Mouse (Mus musculus) ES-Bruce4 (cell line): ENCODE data around the gene Cavin2. TPM values are rescaled to one million over a fixed set of nuclear protein-coding genes. Genes with fewer than 3 reads are reported as not detected.

ENCODE experiments used
- H3K27ac ChIP-seq: 2 replicates; pipeline ENCODE4 v1.5.1; 2012; ENCODE audit warnings: low read length, inconsistent platforms; ENCODE audit not compliant: insufficient read depth
- H3K27me3 ChIP-seq: 2 replicates; pipeline ENCODE4 v1.6.1; 2012; ENCODE audit warnings: mild to moderate bottlenecking, low read length, inconsistent platforms; ENCODE audit not compliant: control insufficient read depth, poor library complexity, insufficient read depth, severe bottlenecking
- H3K36me3 ChIP-seq: 2 replicates; pipeline ENCODE4 v1.6.1; 2012; ENCODE audit warnings: inconsistent platforms, mild to moderate bottlenecking, low read length, moderate library complexity; ENCODE audit not compliant: control insufficient read depth, poor library complexity, insufficient read depth, severe bottlenecking
- H3K4me1 ChIP-seq: one replicate; pipeline ENCODE4 v1.8.1; 2011; ENCODE audit warnings: low read length; ENCODE audit not compliant: control insufficient read depth, insufficient read depth
- H3K4me3 ChIP-seq: 2 replicates; pipeline ENCODE4 v1.5.1; 2011; ENCODE audit warnings: low read depth, mild to moderate bottlenecking, low read length
- H3K9ac ChIP-seq: 2 replicates; pipeline ENCODE4 v1.6.1; 2012; ENCODE audit warnings: low read depth, mild to moderate bottlenecking, inconsistent platforms; ENCODE audit not compliant: poor library complexity, severe bottlenecking
- H3K9me3 ChIP-seq: replicated peaks from 2 replicates; pipeline ENCODE4 v1.6.1; 2012; ENCODE audit warnings: mild to moderate bottlenecking, low read length, inconsistent platforms; ENCODE audit not compliant: control insufficient read depth, poor library complexity, insufficient read depth, severe bottlenecking
- CTCF ChIP-seq: IDR thresholded peaks from one replicate; pipeline ENCODE4 v1.8.1; 2011; ENCODE audit warnings: low read depth, low read length
- EP300 ChIP-seq: IDR thresholded peaks from 2 replicates; pipeline ENCODE4 v1.6.1; 2011; ENCODE audit warnings: low read depth, low read length; ENCODE audit not compliant: insufficient read depth
- POLR2A ChIP-seq: IDR thresholded peaks from one replicate; pipeline ENCODE4 v1.8.1; 2011; ENCODE audit warnings: low read length; ENCODE audit not compliant: insufficient read depth
- polyA plus RNA-seq: library from polyadenylated mRNA; stranded (reverse); fragments of >200 nt; gene quantifications from 2 replicates; pipeline ENCODE4 v1.2.4, GENCODE M21; 2011; ENCODE audit warnings: low read depth; ENCODE audit not compliant: missing spikeins, insufficient read depth, insufficient read length

Cavin2 gene
- polyA plus RNA-seq, 1 experiment: 0.33 TPM

DNA sequence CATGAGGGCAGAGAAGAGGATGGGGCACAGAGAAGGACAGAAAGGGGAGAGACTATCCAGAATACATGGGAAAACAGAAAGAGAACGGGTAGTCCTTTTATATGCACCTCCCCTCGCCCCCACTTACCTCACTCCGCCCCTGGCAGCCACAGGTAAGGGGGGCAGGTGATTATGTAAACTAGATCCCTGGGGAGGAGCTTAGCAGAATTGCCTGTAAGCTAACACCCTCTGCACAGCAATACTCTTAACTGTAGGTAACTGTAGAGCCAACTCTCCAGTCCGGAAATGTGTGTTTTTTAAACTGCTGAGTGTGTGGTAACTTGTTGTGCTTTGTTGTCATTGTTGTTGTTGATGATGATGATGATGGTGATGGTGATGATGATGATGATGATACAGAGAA is 17.1 kb upstream of the Cavin2 start:
- H3K27ac ChIP-seq: no peak overlapping the region
- TF ChIP-seq CTCF (no peak), POLR2A (no peak), EP300 (no peak)
- no peak overlapping the region for H3K9ac ChIP-seq
- peaks cover 2% of the 10 kb centered on the region for H3K4me1 ChIP-seq
- H3K36me3 ChIP-seq: no peaks in the 10 kb centered on the region
- H3K4me3 ChIP-seq: no peak overlapping the region
- H3K9me3 ChIP-seq: no peaks in the 10 kb centered on the region
- no peaks in the 10 kb centered on the region; the same call in 1 of the 2 replicates for H3K27me3 ChIP-seq

DNA sequence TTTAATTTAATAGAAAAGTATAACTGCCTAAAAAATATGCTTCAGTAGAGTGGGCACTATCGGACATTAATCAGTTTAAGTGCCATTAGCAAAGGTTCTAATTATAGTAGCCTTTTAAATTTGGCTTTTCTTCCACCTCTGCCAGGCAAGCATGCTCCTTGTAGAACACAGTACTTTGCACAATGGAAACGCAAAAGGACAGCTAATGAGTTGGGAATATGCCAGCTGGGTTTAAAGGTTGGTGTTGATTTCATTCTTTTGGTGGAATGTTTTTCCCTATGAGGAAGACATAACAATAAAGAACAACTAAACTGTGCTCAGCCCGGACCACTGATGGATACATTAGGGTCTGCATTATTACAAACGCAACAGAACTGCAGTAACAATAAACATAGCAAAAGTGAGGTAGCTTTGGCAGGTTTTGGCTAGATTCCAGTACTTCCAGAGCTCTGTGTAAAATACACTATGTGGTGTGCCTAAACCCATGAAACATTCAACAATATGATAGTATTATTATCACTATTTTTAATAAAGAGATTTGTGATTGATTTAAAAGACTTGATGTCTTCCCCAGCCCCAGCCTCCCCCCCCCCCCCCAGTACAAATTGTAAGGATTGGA is 16.2 kb upstream of the Cavin2 start:
- no peaks in the 10 kb centered on the region; the same call in 1 of the 2 replicates for H3K27me3 ChIP-seq
- H3K36me3 ChIP-seq: no peaks in the 10 kb centered on the region
- no peak overlapping the region for H3K9ac ChIP-seq
- TF ChIP-seq EP300 (no peak), POLR2A (no peak), CTCF (no peak)
- H3K4me3 ChIP-seq: no peak overlapping the region
- H3K4me1 ChIP-seq: peaks cover 2% of the 10 kb centered on the region
- no peaks in the 10 kb centered on the region for H3K9me3 ChIP-seq
- no peak overlapping the region for H3K27ac ChIP-seq

DNA sequence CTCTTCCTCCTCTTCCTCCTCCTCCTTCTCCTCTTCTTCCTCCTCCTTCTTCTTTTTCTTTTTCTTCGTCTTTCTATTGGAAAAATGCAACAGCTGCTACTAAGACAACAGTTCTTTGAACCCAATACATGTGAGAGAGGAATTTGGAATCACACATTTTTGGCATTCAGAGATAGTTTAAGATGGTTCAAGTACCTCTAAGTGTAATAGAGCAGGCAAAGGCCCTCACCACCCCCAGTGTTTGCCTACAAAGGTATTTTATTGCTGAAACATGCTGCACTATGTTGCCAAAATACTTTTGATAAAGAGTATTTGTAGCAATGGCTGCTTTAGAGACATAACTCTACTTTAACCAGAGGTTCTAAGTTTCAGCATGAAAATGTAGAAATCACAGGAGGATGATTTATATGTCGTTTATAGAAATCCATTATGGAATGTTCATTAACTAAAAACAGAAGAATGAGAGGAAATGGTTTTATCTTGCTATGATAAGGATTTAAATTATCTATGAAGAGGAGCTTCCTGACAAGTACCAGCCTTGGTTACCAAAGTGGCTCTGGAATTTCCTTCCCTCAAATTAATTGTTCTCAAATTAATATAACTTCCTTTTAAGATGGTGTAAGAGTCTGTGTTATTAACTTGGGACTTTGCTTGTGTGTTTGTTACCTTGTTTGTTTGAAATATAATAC is 10.9 kb upstream of the Cavin2 start:
- no peaks in the 10 kb centered on the region for H3K9me3 ChIP-seq
- no peak overlapping the region for H3K9ac ChIP-seq
- no peak overlapping the region for H3K27ac ChIP-seq
- no peaks in the 10 kb centered on the region for H3K36me3 ChIP-seq
- no peak overlapping the region for H3K4me3 ChIP-seq
- TF ChIP-seq CTCF (no peak), POLR2A (no peak), EP300 (no peak)
- no peaks in the 10 kb centered on the region; the same call in 1 of the 2 replicates for H3K27me3 ChIP-seq
- peaks cover 2% of the 10 kb centered on the region for H3K4me1 ChIP-seq

DNA sequence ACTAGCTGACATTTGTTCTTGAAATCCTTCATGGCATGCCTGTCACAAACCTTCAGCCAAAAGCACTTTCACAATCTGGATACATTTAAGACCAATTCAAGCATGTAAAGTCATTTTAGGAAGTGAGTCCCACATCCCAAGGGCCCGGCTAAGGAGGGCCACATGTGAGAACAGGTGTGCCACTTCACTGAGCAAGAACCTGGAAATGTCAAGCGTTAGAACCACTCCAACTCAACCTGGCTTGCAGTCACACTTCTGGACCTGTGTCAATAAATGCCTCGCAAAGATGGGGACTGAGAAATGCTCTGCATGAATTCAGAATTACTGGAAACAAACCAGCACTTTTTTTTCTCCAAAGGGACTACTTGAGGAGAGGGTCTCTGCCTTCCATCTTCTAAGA is 725 bp upstream of the Cavin2 start:
- no peak for TF ChIP-seq POLR2A
- TF ChIP-seq CTCF: no peak
- TF ChIP-seq EP300: no peak
- no peaks in the 10 kb centered on the region for H3K27me3 ChIP-seq
- no peaks in the 10 kb centered on the region for H3K36me3 ChIP-seq
- no peaks in the 10 kb centered on the region for H3K9me3 ChIP-seq
- no peaks in the 10 kb centered on the region for H3K4me1 ChIP-seq
- no peak overlapping the region for H3K4me3 ChIP-seq
- H3K27ac ChIP-seq: no peak overlapping the region
- H3K9ac ChIP-seq: no peak overlapping the region

DNA sequence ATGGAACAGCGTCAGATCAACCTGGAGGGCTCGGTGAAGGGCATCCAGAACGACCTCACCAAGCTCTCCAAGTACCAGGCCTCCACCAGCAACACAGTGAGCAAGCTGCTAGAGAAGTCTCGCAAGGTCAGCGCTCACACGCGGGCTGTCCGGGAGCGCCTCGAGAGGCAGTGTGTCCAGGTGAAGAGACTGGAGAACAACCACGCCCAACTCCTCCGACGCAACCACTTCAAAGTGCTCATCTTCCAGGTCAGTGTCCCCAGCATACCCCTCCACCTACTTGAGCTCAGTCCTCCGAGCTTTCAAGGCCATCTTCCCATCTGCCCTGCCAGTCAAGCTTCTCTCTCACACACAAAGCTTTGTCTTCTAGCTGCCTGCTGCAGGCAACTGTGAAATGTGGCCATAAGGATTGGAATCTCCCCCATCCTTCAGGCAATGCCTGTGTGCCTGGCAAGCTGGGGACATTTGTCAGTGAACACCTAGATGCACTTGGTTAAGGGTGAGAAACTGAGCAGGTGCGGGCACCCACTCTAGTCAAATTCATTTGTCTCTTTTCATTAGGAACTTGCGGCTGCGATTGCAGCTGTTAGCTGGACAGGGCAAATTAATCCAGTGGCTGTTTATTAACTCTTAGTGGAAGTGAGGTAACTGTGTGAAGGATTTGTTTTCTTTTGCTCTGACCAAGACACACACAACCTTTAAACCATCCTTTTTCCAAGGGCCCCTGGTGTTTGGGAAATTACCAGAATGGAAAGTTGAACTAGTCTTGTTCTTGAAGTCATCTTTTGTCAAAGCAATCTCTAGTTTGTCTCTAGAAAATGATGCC is 907 bp downstream of the Cavin2 start:
- H3K27me3 ChIP-seq: no peaks in the 10 kb centered on the region
- no peaks in the 10 kb centered on the region for H3K4me1 ChIP-seq
- no peak overlapping the region for H3K4me3 ChIP-seq
- no peak overlapping the region for H3K9ac ChIP-seq
- no peaks in the 10 kb centered on the region for H3K9me3 ChIP-seq
- H3K36me3 ChIP-seq: no peaks in the 10 kb centered on the region
- no peak overlapping the region for H3K27ac ChIP-seq
- TF ChIP-seq CTCF (no peak), POLR2A (no peak), EP300 (no peak)

DNA sequence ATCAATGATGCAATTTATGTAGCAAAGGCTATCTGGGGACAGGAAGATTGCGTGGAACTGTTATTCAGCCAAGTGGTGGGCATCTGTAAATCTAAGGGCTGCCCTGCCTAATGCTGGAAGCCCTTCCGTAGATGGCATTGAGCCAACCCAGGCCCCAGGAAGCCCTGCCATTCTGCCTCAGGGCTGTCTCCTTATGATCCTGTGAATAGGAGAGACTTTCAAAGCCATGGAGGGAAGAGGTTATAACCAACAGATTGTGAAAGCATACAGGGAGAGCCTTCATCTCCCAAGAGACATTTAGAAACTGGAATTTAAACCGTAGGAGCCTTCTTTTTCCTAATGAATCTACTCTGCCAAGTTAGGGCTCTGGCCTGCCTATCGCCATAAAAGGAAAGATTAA is 1.7 kb downstream of the Cavin2 start:
- Histone ChIP-seq H3K27me3 (no peaks in the 10 kb centered on the region), H3K9ac (no peak overlapping the region), H3K4me1 (no peaks in the 10 kb centered on the region), H3K36me3 (no peaks in the 10 kb centered on the region), H3K27ac (no peak overlapping the region), H3K4me3 (no peak overlapping the region), H3K9me3 (no peaks in the 10 kb centered on the region)
- TF ChIP-seq EP300 (no peak), CTCF (no peak), POLR2A (no peak)
